Mouse (Mus musculus): ENCODE measurements around the gene Catsperg2. TPM values are rescaled to one million over a fixed set of nuclear protein-coding genes. Genes with fewer than 3 reads are reported as not detected.
"Not testable (repeated sequence)": the region's sequence is repeated elsewhere in the genome, so short reads cannot be mapped to it uniquely, and the experiment has no call there.

Gene Catsperg2
- 0.08 TPM in 1 of 2 replicates, not detected in the other for polyA plus RNA-seq (2016; fragmentation: Nextera tagmentation; extraction: Ambion mirVana)

GRCm38 (mm10) chr7:29726860-29727259, at the start of gene Catsperg2:
Gene Catsperg2, minus strand, starts transcription at chr7:29727032.
- 57% methylated on average over 11 of the region's 11 CpGs for WGBS
- not testable (repeated sequence) for H3K4me1 ChIP-seq (replicated peaks); H3K27ac ChIP-seq; H3K27me3 ChIP-seq (ENCODE audit: insufficient read depth, poor library complexity, severe bottlenecking); H3K36me3 ChIP-seq; DNase-seq (ENCODE audit: low spot score)
- 0 out of 2 replicates have a peak within 1 kb of the TSS, but pooled peaks have one; percentile 9 for H3K4me3 ChIP-seq
- peaks cover 11% of the 10 kb centered on the region for H3K9me3 ChIP-seq

GRCm38 (mm10) chr7:29776568-29776967, 49.7 kb upstream of the Catsperg2 start:
- no peak for DNase-seq (ENCODE audit: low spot score)
- H3K36me3 ChIP-seq, result peaks cover 84% of the 10 kb centered on the region
- no peaks in the 10 kb centered on the region for H3K4me1 ChIP-seq (replicated peaks)
- H3K4me3 ChIP-seq, result no peak overlapping the region
- WGBS, result 96% methylated on average over 19 of the region's 19 CpGs
- H3K27me3 ChIP-seq (ENCODE audit: insufficient read depth, poor library complexity, severe bottlenecking), result no peaks in the 10 kb centered on the region
- no peak overlapping the region for H3K27ac ChIP-seq
- H3K9me3 ChIP-seq, result peaks cover 5% of the 10 kb centered on the region; the same call in 1 of the 2 replicates

- WGBS, result 88% methylated on average over 3 of the region's 3 CpGs
These were observed 47.5 kb upstream of the Catsperg2 start for GRCm38 (mm10) chr7:29774371-29774770.

GRCm38 (mm10) chr7:29773503-29773902, 46.7 kb upstream of the Catsperg2 start:
- DNase-seq (ENCODE audit: low spot score), result no peak
- Histone ChIP-seq H3K4me1 (replicated peaks) (peaks cover 12% of the 10 kb centered on the region), H3K27ac (no peak overlapping the region), H3K4me3 (no peak overlapping the region), H3K27me3 (ENCODE audit: insufficient read depth, poor library complexity, severe bottlenecking) (no peaks in the 10 kb centered on the region), H3K9me3 (peaks cover 5% of the 10 kb centered on the region; the same call in 1 of the 2 replicates), H3K36me3 (peaks cover 77% of the 10 kb centered on the region)
- 92% methylated on average over 7 of the region's 7 CpGs for WGBS

More at GRCm38 (mm10) chr7:29774371-29774770, 47.5 kb upstream of the Catsperg2 start:
- no peak for DNase-seq (ENCODE audit: low spot score)
- H3K27ac ChIP-seq, result no peak overlapping the region
- H3K36me3 ChIP-seq, result peaks cover 86% of the 10 kb centered on the region
- no peak overlapping the region for H3K4me3 ChIP-seq
- H3K27me3 ChIP-seq (ENCODE audit: insufficient read depth, poor library complexity, severe bottlenecking), result no peaks in the 10 kb centered on the region
- peaks cover 5% of the 10 kb centered on the region; the same call in 1 of the 2 replicates for H3K9me3 ChIP-seq
- H3K4me1 ChIP-seq (replicated peaks), result peaks cover 9% of the 10 kb centered on the region

GRCm38 (mm10) chr7:29768980-29769379, 42.1 kb upstream of the Catsperg2 start:
- peak overlapping the region; percentile 75 for H3K4me3 ChIP-seq
- WGBS, result 10% methylated on average over 10 of the region's 10 CpGs
- H3K36me3 ChIP-seq, result peaks cover 32% of the 10 kb centered on the region
- peak overlapping the region; percentile 93 for H3K27ac ChIP-seq
- peaks cover 23% of the 10 kb centered on the region for H3K4me1 ChIP-seq (replicated peaks)
- no peaks in the 10 kb centered on the region for H3K27me3 ChIP-seq (ENCODE audit: insufficient read depth, poor library complexity, severe bottlenecking)
- no peak for DNase-seq (ENCODE audit: low spot score)
- no peaks in the 10 kb centered on the region for H3K9me3 ChIP-seq

GRCm38 (mm10) chr7:29768090-29768900, 41.5 kb upstream of the Catsperg2 start, which contains the start of gene Zfp84:
Gene Zfp84, plus strand, starts transcription at chr7:29768552.
- peak; percentile 87 for DNase-seq (ENCODE audit: low spot score)
- under 1% methylated on average over 32 of the region's 32 CpGs for WGBS
- H3K4me1 ChIP-seq (replicated peaks), result peaks cover 23% of the 10 kb centered on the region

GRCm38 (mm10) chr7:29767058-29767686, 40.3 kb upstream of the Catsperg2 start:
- Histone ChIP-seq H3K27ac (peak overlapping the region; percentile 87), H3K4me1 (replicated peaks) (peaks cover 23% of the 10 kb centered on the region), H3K36me3 (peaks cover 14% of the 10 kb centered on the region), H3K9me3 (no peaks in the 10 kb centered on the region), H3K4me3 (peak overlapping the region; percentile 75), H3K27me3 (ENCODE audit: insufficient read depth, poor library complexity, severe bottlenecking) (no peaks in the 10 kb centered on the region)
- DNase-seq (ENCODE audit: low spot score), result peak; percentile 80
- WGBS, result 3% methylated on average over 15 of the region's 15 CpGs

More at GRCm38 (mm10) chr7:29768090-29768900, 41.5 kb upstream of the Catsperg2 start, which contains the start of gene Zfp84:
- H3K27me3 ChIP-seq (ENCODE audit: insufficient read depth, poor library complexity, severe bottlenecking), result no peaks in the 10 kb centered on the region
- H3K27ac ChIP-seq, result peak within 1 kb of the TSS; percentile 93
- H3K36me3 ChIP-seq, result peaks cover 25% of the 10 kb centered on the region
- peak within 1 kb of the TSS; percentile 75 for H3K4me3 ChIP-seq
- no peaks in the 10 kb centered on the region for H3K9me3 ChIP-seq

- H3K9me3 ChIP-seq, result no peaks in the 10 kb centered on the region
- H3K36me3 ChIP-seq, result no peaks in the 10 kb centered on the region
- H3K27me3 ChIP-seq (ENCODE audit: insufficient read depth, poor library complexity, severe bottlenecking), result no peaks in the 10 kb centered on the region
- WGBS, result 76% methylated on average over 7 of the region's 7 CpGs
- DNase-seq (ENCODE audit: low spot score), result no peak
- peaks cover 18% of the 10 kb centered on the region for H3K4me1 ChIP-seq (replicated peaks)
- no peak overlapping the region for H3K4me3 ChIP-seq
- no peak overlapping the region for H3K27ac ChIP-seq
These were observed 37.9 kb upstream of the Catsperg2 start for GRCm38 (mm10) chr7:29764702-29765101.

- Histone ChIP-seq H3K4me3 (no peak overlapping the region), H3K9me3 (peaks cover 14% of the 10 kb centered on the region), H3K36me3 (no peaks in the 10 kb centered on the region), H3K27ac (no peak overlapping the region), H3K4me1 (replicated peaks) (no peaks in the 10 kb centered on the region), H3K27me3 (ENCODE audit: insufficient read depth, poor library complexity, severe bottlenecking) (no peaks in the 10 kb centered on the region)
- DNase-seq (ENCODE audit: low spot score), result no peak
- 86% methylated on average over 5 of the region's 5 CpGs for WGBS
These were observed 33.6 kb upstream of the Catsperg2 start for GRCm38 (mm10) chr7:29760476-29760875.

GRCm38 (mm10) chr7:29742258-29742657, 15.4 kb upstream of the Catsperg2 start:
- no peak for DNase-seq (ENCODE audit: low spot score)
- Histone ChIP-seq H3K9me3 (no peaks in the 10 kb centered on the region), H3K27ac (no peak overlapping the region), H3K27me3 (ENCODE audit: insufficient read depth, poor library complexity, severe bottlenecking) (no peaks in the 10 kb centered on the region), H3K36me3 (no peaks in the 10 kb centered on the region), H3K4me3 (no peak overlapping the region), H3K4me1 (replicated peaks) (no peaks in the 10 kb centered on the region)
- 90% methylated on average over 3 of the region's 3 CpGs for WGBS

GRCm38 (mm10) chr7:29728055-29728454, 1.2 kb upstream of the Catsperg2 start:
- no peak overlapping the region for H3K27ac ChIP-seq
- peaks cover 19% of the 10 kb centered on the region for H3K9me3 ChIP-seq
- 96% methylated on average over 2 of the region's 2 CpGs for WGBS
- H3K4me3 ChIP-seq, result no peak overlapping the region
- no peaks in the 10 kb centered on the region for H3K36me3 ChIP-seq
- H3K4me1 ChIP-seq (replicated peaks), result no peaks in the 10 kb centered on the region
- no peak for DNase-seq (ENCODE audit: low spot score)
- H3K27me3 ChIP-seq (ENCODE audit: insufficient read depth, poor library complexity, severe bottlenecking), result no peaks in the 10 kb centered on the region

GRCm38 (mm10) chr7:29725461-29726142, 1.2 kb downstream of the Catsperg2 start:
- H3K4me1 ChIP-seq (replicated peaks); H3K27me3 ChIP-seq (ENCODE audit: insufficient read depth, poor library complexity, severe bottlenecking); H3K36me3 ChIP-seq; H3K9me3 ChIP-seq; DNase-seq (ENCODE audit: low spot score); H3K27ac ChIP-seq: not testable (repeated sequence)
- 30% methylated on average over 17 of the region's 17 CpGs for WGBS
- H3K4me3 ChIP-seq, result 0 out of 2 replicates have a peak overlapping the region, but pooled peaks have one; percentile 9
